Mouse (Mus musculus) heart, embryonic 12.5 days (tissue): ENCODE measurements around the gene Clpx. TPM values are rescaled to one million over a fixed set of nuclear protein-coding genes. Genes with fewer than 3 reads are reported as not detected.

Source experiments
- ATAC-seq: fragments of 200-750 bp; cut with Nextera tagmentation; 2 replicates; pipeline ENCODE4 v1.8.0; 2017; ENCODE audit warnings: moderate TSS enrichment, moderate library complexity; ENCODE audit not compliant: insufficient number of reproducible peaks, low FRiP score
- H3K27ac ChIP-seq: fragments of 300-500 bp; sonication (generic); 2 replicates; pipeline ENCODE4 v1.5.1; 2016; ENCODE audit warnings: mild to moderate bottlenecking, moderate library complexity; ENCODE audit not compliant: poor library complexity, severe bottlenecking
- H3K27me3 ChIP-seq: fragments of 300-500 bp; sonication (generic); replicated peaks from 2 replicates; pipeline ENCODE4 v1.6.1; 2016; ENCODE audit warnings: mild to moderate bottlenecking, moderate library complexity
- H3K36me3 ChIP-seq: fragments of 300-500 bp; sonication (generic); 2 replicates; pipeline ENCODE4 v1.6.1; 2016; ENCODE audit warnings: mild to moderate bottlenecking, moderate library complexity
- H3K4me1 ChIP-seq: fragments of 300-500 bp; sonication (generic); replicated peaks from 2 replicates; pipeline ENCODE4 v1.6.1; 2016; ENCODE audit warnings: mild to moderate bottlenecking
- H3K4me2 ChIP-seq: fragments of 300-500 bp; sonication (generic); 2 replicates; pipeline ENCODE4 v1.6.1; 2016; ENCODE audit warnings: mild to moderate bottlenecking, moderate library complexity
- H3K4me3 ChIP-seq: fragments of 300-500 bp; sonication (generic); 2 replicates; pipeline ENCODE4 v1.5.1; 2016; ENCODE audit warnings: mild to moderate bottlenecking
- H3K9ac ChIP-seq: fragments of 300-500 bp; sonication (generic); 2 replicates; pipeline ENCODE4 v1.6.1; 2016; ENCODE audit warnings: mild to moderate bottlenecking, moderate library complexity
- H3K9me3 ChIP-seq: fragments of 300-500 bp; sonication (generic); replicated peaks from 2 replicates; pipeline ENCODE4 v1.6.1; 2016; ENCODE audit warnings: mild to moderate bottlenecking, moderate library complexity
- WGBS: fragments of 180-500 bp; shearing (Covaris S2); methylation state at CpG from one replicate; pipeline ENCODE4 v1.1.7; 2016; 5-methylcytosine and 5-hydroxymethylcytosine counted together
- polyA plus RNA-seq: library from polyadenylated mRNA; unstranded; fragments of >200 nt; fragmentation: Nextera tagmentation; extraction: Ambion mirVana; gene quantifications from 2 replicates; pipeline ENCODE4 v1.2.1, GENCODE M21; 2016

Gene Clpx
- polyA plus RNA-seq, 1 experiment from 2014 or later = 44.6 TPM

- Histone ChIP-seq H3K9me3 (peaks cover 7% of the 10 kb centered on the region; the same call in 1 of the 2 replicates), H3K27me3 (no peaks in the 10 kb centered on the region), H3K4me1 (peaks cover 19% of the 10 kb centered on the region), H3K4me3 (peak overlapping the region; percentile 95), H3K36me3 (no peaks in the 10 kb centered on the region), H3K27ac (peak overlapping the region; percentile 97; the same call in 1 of the 2 replicates), H3K9ac (peak overlapping the region; percentile 94), H3K4me2 (peak overlapping the region; percentile 85)
- no peak for ATAC-seq
- 28% methylated on average over 8 of the region's 8 CpGs for WGBS
Observed at GRCm38 (mm10) chr9:65347112-65347850, 53.2 kb downstream of the Clpx start.

- Histone ChIP-seq H3K9me3 (no peaks in the 10 kb centered on the region), H3K36me3 (peaks cover 37% of the 10 kb centered on the region), H3K4me1 (peaks cover 9% of the 10 kb centered on the region), H3K27me3 (no peaks in the 10 kb centered on the region), H3K9ac (no peak overlapping the region), H3K4me3 (no peak overlapping the region), H3K4me2 (no peak overlapping the region), H3K27ac (no peak overlapping the region)
- WGBS = 87% methylated on average over 5 of the region's 5 CpGs
- no peak for ATAC-seq
Observed at GRCm38 (mm10) chr9:65353251-65353650, 59.2 kb downstream of the Clpx start.

- H3K4me2 ChIP-seq = no peak overlapping the region
- H3K9me3 ChIP-seq = no peaks in the 10 kb centered on the region
- H3K27me3 ChIP-seq = no peaks in the 10 kb centered on the region
- H3K9ac ChIP-seq = no peak overlapping the region
- H3K4me3 ChIP-seq = no peak overlapping the region
- WGBS = 80% methylated on average over 7 of the region's 7 CpGs
- peaks cover 8% of the 10 kb centered on the region for H3K4me1 ChIP-seq
- no peak for ATAC-seq
- peaks cover 64% of the 10 kb centered on the region for H3K36me3 ChIP-seq
- H3K27ac ChIP-seq = no peak overlapping the region
Observed at GRCm38 (mm10) chr9:65356561-65356960, 62.5 kb downstream of the Clpx start.

- Histone ChIP-seq H3K36me3 (peaks cover 67% of the 10 kb centered on the region), H3K9me3 (no peaks in the 10 kb centered on the region), H3K4me3 (no peak overlapping the region), H3K27ac (no peak overlapping the region), H3K27me3 (no peaks in the 10 kb centered on the region), H3K4me2 (no peak overlapping the region), H3K4me1 (peaks cover 8% of the 10 kb centered on the region), H3K9ac (no peak overlapping the region)
- ATAC-seq = no peak
- 93% methylated on average over 2 of the region's 2 CpGs for WGBS
Observed at GRCm38 (mm10) chr9:65356971-65357370, 62.9 kb downstream of the Clpx start.

- Histone ChIP-seq H3K4me3 (no peak overlapping the region), H3K4me1 (peaks cover 16% of the 10 kb centered on the region), H3K27ac (peak overlapping the region; percentile 74), H3K36me3 (peaks cover 67% of the 10 kb centered on the region), H3K4me2 (no peak overlapping the region), H3K27me3 (no peaks in the 10 kb centered on the region), H3K9ac (0 out of 2 replicates have a peak overlapping the region, but pooled peaks have one; percentile 33), H3K9me3 (no peaks in the 10 kb centered on the region)
- no peak for ATAC-seq
- WGBS = 54% methylated on average over 1 of the region's 1 CpGs
Observed at GRCm38 (mm10) chr9:65358956-65359480, 65.0 kb downstream of the Clpx start.

- no peak for ATAC-seq
- H3K4me2 ChIP-seq = no peak within 1 kb of the TSS
- no peak within 1 kb of the TSS for H3K27ac ChIP-seq
- no peak within 1 kb of the TSS for H3K9ac ChIP-seq
- no peaks in the 10 kb centered on the region for H3K9me3 ChIP-seq
- no peaks in the 10 kb centered on the region for H3K27me3 ChIP-seq
- peaks cover 59% of the 10 kb centered on the region for H3K36me3 ChIP-seq
- peaks cover 21% of the 10 kb centered on the region for H3K4me1 ChIP-seq
- WGBS = 84% methylated on average over 16 of the region's 16 CpGs
- no peak within 1 kb of the TSS for H3K4me3 ChIP-seq
Observed at GRCm38 (mm10) chr9:65360641-65361448, 66.8 kb downstream of the Clpx start, which contains the start of gene Ubap1l. TSS of gene Ubap1l (plus strand) at chr9:65361041.

GRCm38 (mm10) chr9:65363684-65364083, 69.6 kb downstream of the Clpx start:
- Histone ChIP-seq H3K4me1 (peaks cover 18% of the 10 kb centered on the region), H3K27me3 (no peaks in the 10 kb centered on the region), H3K9me3 (no peaks in the 10 kb centered on the region), H3K36me3 (peaks cover 41% of the 10 kb centered on the region), H3K4me2 (peak overlapping the region; percentile 15; the same call in 1 of the 2 replicates), H3K4me3 (no peak overlapping the region), H3K9ac (no peak overlapping the region), H3K27ac (0 out of 2 replicates have a peak overlapping the region, but pooled peaks have one; percentile 12)
- no peak for ATAC-seq
- 50% methylated on average over 9 of the region's 9 CpGs for WGBS

GRCm38 (mm10) chr9:65365721-65366120, 71.7 kb downstream of the Clpx start:
- H3K9ac ChIP-seq = no peak overlapping the region
- 88% methylated on average over 7 of the region's 7 CpGs for WGBS

GRCm38 (mm10) chr9:65371756-65372155, 77.7 kb downstream of the Clpx start:
- Histone ChIP-seq H3K36me3 (peaks cover 8% of the 10 kb centered on the region), H3K27ac (no peak overlapping the region), H3K4me2 (no peak overlapping the region), H3K9me3 (no peaks in the 10 kb centered on the region), H3K9ac (no peak overlapping the region), H3K4me3 (no peak overlapping the region), H3K4me1 (peaks cover 6% of the 10 kb centered on the region; the same call in 1 of the 2 replicates), H3K27me3 (no peaks in the 10 kb centered on the region)
- WGBS = 79% methylated on average over 24 of the region's 24 CpGs
- no peak for ATAC-seq

More at GRCm38 (mm10) chr9:65365721-65366120, 71.7 kb downstream of the Clpx start:
- Histone ChIP-seq H3K4me2 (no peak overlapping the region), H3K4me1 (peaks cover 13% of the 10 kb centered on the region), H3K27ac (no peak overlapping the region), H3K27me3 (no peaks in the 10 kb centered on the region), H3K9me3 (no peaks in the 10 kb centered on the region), H3K4me3 (no peak overlapping the region), H3K36me3 (peaks cover 25% of the 10 kb centered on the region)
- ATAC-seq = no peak

GRCm38 (mm10) chr9:65372449-65372848, 78.4 kb downstream of the Clpx start:
- 69% methylated on average over 4 of the region's 4 CpGs for WGBS

More at GRCm38 (mm10) chr9:65372449-65372848, 78.4 kb downstream of the Clpx start:
- H3K36me3 ChIP-seq = peaks cover 15% of the 10 kb centered on the region
- no peaks in the 10 kb centered on the region for H3K9me3 ChIP-seq
- no peaks in the 10 kb centered on the region for H3K27me3 ChIP-seq
- H3K4me2 ChIP-seq = no peak overlapping the region
- H3K4me1 ChIP-seq = peaks cover 6% of the 10 kb centered on the region; the same call in 1 of the 2 replicates
- H3K9ac ChIP-seq = no peak overlapping the region
- H3K4me3 ChIP-seq = no peak overlapping the region
- no peak for ATAC-seq
- no peak overlapping the region for H3K27ac ChIP-seq
